Mouse (Mus musculus): ENCODE measurements around the gene Igsf21. TPM values are rescaled to one million over a fixed set of nuclear protein-coding genes. Genes with fewer than 3 reads are reported as not detected.

Igsf21 gene
- polyA plus RNA-seq, 1 experiment from 2014 or later = 0.07 TPM

DNA sequence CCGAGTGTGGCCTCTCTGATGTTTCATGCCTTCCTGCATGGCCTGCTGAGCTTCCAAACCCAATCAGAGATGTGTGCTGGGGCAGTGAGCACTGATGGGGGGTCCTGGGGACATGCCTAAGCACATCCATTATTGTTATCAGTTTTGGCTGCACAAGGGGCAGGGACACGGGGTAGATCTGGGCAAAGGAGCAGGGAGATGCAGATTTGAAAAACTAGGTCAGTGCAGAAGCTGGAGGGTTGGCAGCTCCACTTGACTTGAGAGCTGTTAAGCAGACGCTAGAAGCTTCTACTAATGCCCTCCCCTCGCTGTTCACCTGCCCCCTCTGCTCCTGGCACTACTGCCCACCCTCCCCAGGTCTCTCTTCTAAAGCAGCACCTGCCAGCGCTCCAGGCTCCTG, 20.5 kb upstream of the Igsf21 start:
- no peaks in the 10 kb centered on the region for H3K27me3 ChIP-seq (ENCODE audit: control insufficient read depth, insufficient read depth, low read length)
- WGBS = 78% methylated on average over 5 of the region's 5 CpGs
- no peaks in the 10 kb centered on the region for H3K9me3 ChIP-seq (ENCODE audit: control insufficient read depth, low read length)
- no peak overlapping the region for H3K4me3 ChIP-seq (ENCODE audit: low read depth, low read length)
- DNase-seq (ENCODE audit: low spot score) = no peak
- H3K4me2 ChIP-seq (ENCODE audit: low read depth, severe bottlenecking) = no peak overlapping the region
- no peak overlapping the region for H3K9ac ChIP-seq (ENCODE audit: low read length)
- no peaks in the 10 kb centered on the region for H3K36me3 ChIP-seq (ENCODE audit: control insufficient read depth, insufficient read depth, low read length)
- ATAC-seq (ENCODE audit: insufficient number of reproducible peaks, low FRiP score, low TSS enrichment, low read depth) = no peak
- H3K4me1 ChIP-seq (ENCODE audit: control insufficient read depth, insufficient read depth, low read length) = no peaks in the 10 kb centered on the region
- H3K27ac ChIP-seq (replicated peaks; ENCODE audit: low read depth, low read length) = no peak overlapping the region

DNA sequence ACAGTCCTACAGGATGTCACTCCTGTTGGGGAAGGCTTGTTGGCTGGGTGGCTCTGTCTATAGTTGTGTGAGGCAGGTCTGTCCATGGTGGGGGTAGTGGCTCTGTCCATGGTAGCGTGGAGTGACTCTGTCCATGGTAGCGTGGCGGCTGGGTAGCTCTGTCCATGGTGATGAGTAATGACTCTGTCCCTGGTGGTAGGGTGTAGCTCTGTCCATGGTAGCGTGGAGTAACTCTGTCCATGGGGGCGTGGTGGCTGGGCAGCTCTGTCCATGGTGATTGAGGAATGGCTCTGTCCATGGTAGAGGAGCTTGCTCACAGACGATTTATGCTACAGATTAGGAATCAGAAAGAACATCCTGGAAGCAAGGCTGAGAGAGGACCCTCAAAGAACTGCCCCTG, 12.4 kb upstream of the Igsf21 start:
- H3K27ac ChIP-seq (replicated peaks; ENCODE audit: low read depth, low read length) = no peak overlapping the region
- DNase-seq (ENCODE audit: low spot score) (peak; percentile 90), ATAC-seq (ENCODE audit: insufficient number of reproducible peaks, low FRiP score, low TSS enrichment, low read depth) (peak; percentile 83)
- H3K36me3 ChIP-seq (ENCODE audit: control insufficient read depth, insufficient read depth, low read length) = no peaks in the 10 kb centered on the region
- no peaks in the 10 kb centered on the region for H3K4me1 ChIP-seq (ENCODE audit: control insufficient read depth, insufficient read depth, low read length)
- no peak overlapping the region for H3K9ac ChIP-seq (ENCODE audit: low read length)
- 7% methylated on average over 6 of the region's 6 CpGs for WGBS
- no peak overlapping the region for H3K4me2 ChIP-seq (ENCODE audit: low read depth, severe bottlenecking)
- no peak overlapping the region for H3K4me3 ChIP-seq (ENCODE audit: low read depth, low read length)
- no peaks in the 10 kb centered on the region for H3K9me3 ChIP-seq (ENCODE audit: control insufficient read depth, low read length)
- H3K27me3 ChIP-seq (ENCODE audit: control insufficient read depth, insufficient read depth, low read length) = no peaks in the 10 kb centered on the region

DNA sequence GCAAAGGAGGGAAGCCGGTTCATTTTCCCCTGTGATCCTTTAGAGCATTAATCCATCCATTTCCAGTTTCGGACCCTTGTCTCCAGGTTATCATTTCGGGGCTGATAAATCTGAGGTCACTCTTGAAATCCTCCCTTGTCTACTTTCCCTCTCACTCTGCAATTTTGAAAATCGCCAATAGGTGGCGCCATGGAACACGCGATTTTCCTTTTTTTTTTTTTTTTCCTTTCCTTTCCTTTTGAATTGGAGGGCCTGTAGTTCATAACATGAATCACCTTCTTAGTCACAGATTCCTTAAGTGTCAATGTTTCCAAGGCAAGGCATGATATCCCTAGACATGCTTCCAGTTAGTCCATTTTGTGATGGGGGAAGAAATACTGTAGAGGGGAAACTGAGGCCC, 5.8 kb upstream of the Igsf21 start:
- DNase-seq (ENCODE audit: low spot score) (peak; percentile 51), ATAC-seq (ENCODE audit: insufficient number of reproducible peaks, low FRiP score, low TSS enrichment, low read depth) (no peak)
- peaks cover 27% of the 10 kb centered on the region for H3K27me3 ChIP-seq (ENCODE audit: control insufficient read depth, insufficient read depth, low read length)
- no peaks in the 10 kb centered on the region for H3K9me3 ChIP-seq (ENCODE audit: control insufficient read depth, low read length)
- H3K9ac ChIP-seq (ENCODE audit: low read length) = no peak overlapping the region
- no peak overlapping the region for H3K4me3 ChIP-seq (ENCODE audit: low read depth, low read length)
- H3K4me2 ChIP-seq (ENCODE audit: low read depth, severe bottlenecking) = no peak overlapping the region
- H3K4me1 ChIP-seq (ENCODE audit: control insufficient read depth, insufficient read depth, low read length) = no peaks in the 10 kb centered on the region
- H3K27ac ChIP-seq (replicated peaks; ENCODE audit: low read depth, low read length) = no peak overlapping the region
- no peaks in the 10 kb centered on the region for H3K36me3 ChIP-seq (ENCODE audit: control insufficient read depth, insufficient read depth, low read length)
- 14% methylated on average over 7 of the region's 7 CpGs for WGBS

DNA sequence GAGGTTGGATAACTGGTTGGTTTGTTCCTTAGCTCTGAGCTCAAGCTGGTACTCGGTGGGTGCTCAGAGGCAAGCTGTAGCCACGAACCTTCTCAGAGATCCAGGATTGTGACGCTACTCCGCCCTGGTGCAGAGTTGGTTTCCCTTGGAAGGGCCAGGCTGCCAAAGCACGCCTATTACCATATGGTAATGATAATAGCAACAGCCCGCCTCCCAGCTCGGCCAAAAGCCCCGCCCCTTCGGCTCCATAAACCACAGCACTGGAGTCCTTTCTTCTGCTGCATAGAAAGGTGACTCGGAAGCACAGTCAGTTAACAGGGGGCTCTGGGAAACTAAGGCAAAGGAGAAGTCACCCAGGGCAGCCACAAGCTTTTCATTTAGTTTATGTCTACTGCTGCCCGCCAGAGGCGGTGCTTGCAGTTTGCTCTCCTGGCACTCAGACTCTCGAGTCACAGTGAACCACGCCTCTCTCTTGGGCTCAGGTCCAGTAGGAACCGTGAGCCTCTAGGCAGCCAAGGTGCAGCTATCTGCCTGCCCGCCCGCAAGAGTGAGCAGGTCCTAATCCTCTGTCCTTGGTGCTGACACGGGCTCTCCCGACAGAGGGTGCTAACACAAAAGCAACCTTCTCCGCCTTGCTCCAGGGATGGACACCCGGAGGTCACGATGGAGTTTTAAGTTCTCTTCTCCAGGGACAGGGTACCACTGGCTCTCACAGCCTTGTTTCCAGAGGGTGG, 2.6 kb upstream of the Igsf21 start:
- H3K4me3 ChIP-seq (ENCODE audit: low read depth, low read length) = no peak overlapping the region

DNA sequence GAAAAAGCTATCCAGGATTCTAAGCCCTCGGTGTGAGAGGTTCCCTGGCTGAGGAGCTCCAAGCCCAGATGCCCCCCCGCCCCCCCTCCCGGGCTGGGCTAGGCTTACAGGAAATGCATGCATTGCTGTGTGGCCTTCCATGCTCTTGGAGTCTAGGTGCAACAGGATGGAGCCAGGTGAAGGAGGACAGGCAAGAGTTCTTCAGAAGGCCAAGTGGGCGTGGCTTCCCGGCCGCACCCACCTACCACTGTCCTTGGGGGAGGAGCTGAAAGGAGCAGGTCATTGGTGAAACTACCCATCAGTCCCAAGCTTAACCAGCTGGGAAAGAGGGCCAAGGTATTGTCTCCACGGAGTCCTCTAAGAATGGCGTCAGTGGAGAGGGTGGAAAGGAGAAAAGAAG, 1.8 kb upstream of the Igsf21 start:
- peaks cover 67% of the 10 kb centered on the region for H3K27me3 ChIP-seq (ENCODE audit: control insufficient read depth, insufficient read depth, low read length)
- no peak overlapping the region for H3K9ac ChIP-seq (ENCODE audit: low read length)
- H3K9me3 ChIP-seq (ENCODE audit: control insufficient read depth, low read length) = no peaks in the 10 kb centered on the region
- H3K36me3 ChIP-seq (ENCODE audit: control insufficient read depth, insufficient read depth, low read length) = no peaks in the 10 kb centered on the region
- peaks cover 6% of the 10 kb centered on the region; the same call in 1 of the 2 replicates for H3K4me1 ChIP-seq (ENCODE audit: control insufficient read depth, insufficient read depth, low read length)
- 4% methylated on average over 8 of the region's 8 CpGs for WGBS
- H3K27ac ChIP-seq (replicated peaks; ENCODE audit: low read depth, low read length) = no peak overlapping the region
- ATAC-seq (ENCODE audit: insufficient number of reproducible peaks, low FRiP score, low TSS enrichment, low read depth) (no peak), DNase-seq (ENCODE audit: low spot score) (no peak)
- H3K4me3 ChIP-seq (ENCODE audit: low read depth, low read length) = no peak overlapping the region
- H3K4me2 ChIP-seq (ENCODE audit: low read depth, severe bottlenecking) = no peak overlapping the region

More for the DNA sequence above, 2.6 kb upstream of the Igsf21 start:
- H3K27me3 ChIP-seq (ENCODE audit: control insufficient read depth, insufficient read depth, low read length) = peaks cover 59% of the 10 kb centered on the region
- ATAC-seq (ENCODE audit: insufficient number of reproducible peaks, low FRiP score, low TSS enrichment, low read depth) = no peak
- no peaks in the 10 kb centered on the region for H3K9me3 ChIP-seq (ENCODE audit: control insufficient read depth, low read length)
- no peak overlapping the region for H3K4me2 ChIP-seq (ENCODE audit: low read depth, severe bottlenecking)
- no peaks in the 10 kb centered on the region for H3K36me3 ChIP-seq (ENCODE audit: control insufficient read depth, insufficient read depth, low read length)
- peak; percentile 76 for DNase-seq (ENCODE audit: low spot score)
- WGBS = 6% methylated on average over 22 of the region's 22 CpGs
- no peak overlapping the region for H3K9ac ChIP-seq (ENCODE audit: low read length)
- peaks cover 6% of the 10 kb centered on the region; the same call in 1 of the 2 replicates for H3K4me1 ChIP-seq (ENCODE audit: control insufficient read depth, insufficient read depth, low read length)
- H3K27ac ChIP-seq (replicated peaks; ENCODE audit: low read depth, low read length) = no peak overlapping the region

DNA sequence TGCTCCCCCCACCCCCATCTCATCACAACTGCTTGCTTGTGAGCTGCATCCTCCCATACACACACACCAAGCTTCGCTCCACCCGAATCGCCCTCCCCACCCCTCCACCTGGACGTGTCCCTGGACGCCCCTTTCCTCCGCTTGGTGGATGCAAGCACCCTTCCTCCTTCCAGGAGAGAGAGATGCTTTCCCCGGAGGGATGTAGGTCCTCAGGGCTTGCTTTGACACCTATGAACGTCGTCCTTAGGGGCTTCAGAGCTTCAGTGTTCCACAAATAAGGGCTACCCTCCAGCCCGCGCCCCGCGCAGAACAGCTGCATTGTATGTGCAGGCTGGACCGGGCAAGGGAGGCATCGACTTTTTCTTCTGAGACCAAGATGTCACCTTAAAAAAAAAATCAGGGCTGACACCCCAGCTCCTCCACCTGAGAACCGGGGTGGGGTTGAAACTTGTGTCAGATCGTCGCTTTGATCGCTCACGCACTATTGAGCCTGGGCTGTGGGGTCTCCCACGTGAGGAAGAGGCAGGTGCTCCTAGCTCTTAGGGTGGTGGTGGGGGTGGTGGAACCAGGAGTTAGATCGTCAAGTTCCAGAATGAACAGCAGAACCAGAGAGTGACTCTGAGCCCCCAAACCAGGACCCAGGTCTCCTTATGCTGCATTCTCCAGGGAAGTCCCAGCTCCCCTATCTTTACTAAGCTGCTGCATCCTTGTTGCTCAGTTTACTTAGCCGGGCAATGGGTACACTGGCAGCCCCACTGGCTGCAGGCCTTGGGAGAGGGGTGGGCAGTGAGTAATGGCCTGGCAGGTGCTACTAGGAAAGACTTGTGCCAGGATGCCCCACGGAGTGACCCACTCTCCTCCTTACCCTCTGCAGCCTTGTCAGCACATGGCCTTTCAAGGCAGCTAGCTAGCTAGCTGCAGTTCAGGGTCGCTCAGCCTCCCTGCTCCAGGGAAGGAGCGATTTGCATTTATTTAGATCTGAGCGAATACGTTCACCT, 721 bp upstream of the Igsf21 start:
- no peaks in the 10 kb centered on the region for H3K9me3 ChIP-seq (ENCODE audit: control insufficient read depth, low read length)
- WGBS = 14% methylated on average over 28 of the region's 28 CpGs

DNA sequence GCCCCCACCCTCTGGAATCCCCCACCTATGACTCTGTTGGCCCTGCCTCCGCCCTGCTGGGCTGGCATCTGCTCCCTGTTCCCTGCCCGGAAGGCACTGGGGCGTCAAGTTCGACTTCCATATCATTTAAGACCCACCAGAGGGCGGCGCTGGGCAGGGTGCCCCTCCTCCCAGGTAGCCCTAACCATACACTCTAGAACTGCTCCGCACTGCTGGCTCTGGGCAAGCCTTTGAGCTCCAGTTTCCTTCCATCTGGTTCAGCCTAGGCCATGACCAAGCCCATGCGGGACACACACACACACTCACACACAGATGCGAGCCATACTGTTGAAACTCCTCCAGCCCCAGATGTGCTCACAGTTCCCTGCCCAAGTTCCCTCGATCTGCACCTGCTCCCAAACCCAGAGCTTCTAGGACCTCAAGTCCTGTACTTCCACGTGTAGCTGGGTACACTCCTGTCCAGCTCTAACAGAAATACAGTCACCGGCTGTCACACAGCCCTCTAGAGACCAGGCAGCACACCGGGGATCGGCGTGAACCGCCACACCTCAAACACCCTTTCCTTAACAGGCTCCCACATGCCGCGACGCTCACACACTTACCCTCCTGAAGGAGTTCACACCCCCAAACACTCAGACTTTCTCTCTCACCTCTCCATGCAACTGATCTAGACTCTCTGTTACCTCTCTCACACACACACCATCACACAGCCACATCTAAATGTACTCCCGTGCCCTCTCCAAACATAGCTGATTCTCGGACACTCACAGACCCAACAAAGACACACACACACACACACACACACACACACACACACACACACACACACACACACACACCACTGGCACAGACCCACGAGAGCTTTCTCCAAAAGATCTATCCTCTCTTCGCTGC, 1.1 kb downstream of the Igsf21 start:
- H3K9me3 ChIP-seq (ENCODE audit: control insufficient read depth, low read length) = no peaks in the 10 kb centered on the region
- peak overlapping the region; percentile 50; the same call in 1 of the 2 replicates for H3K4me2 ChIP-seq (ENCODE audit: low read depth, severe bottlenecking)
- DNase-seq (ENCODE audit: low spot score) (peak; percentile 42), ATAC-seq (ENCODE audit: insufficient number of reproducible peaks, low FRiP score, low TSS enrichment, low read depth) (no peak)
- H3K9ac ChIP-seq (ENCODE audit: low read length) = no peak overlapping the region
- no peak overlapping the region for H3K27ac ChIP-seq (replicated peaks; ENCODE audit: low read depth, low read length)
- peaks cover 78% of the 10 kb centered on the region for H3K27me3 ChIP-seq (ENCODE audit: control insufficient read depth, insufficient read depth, low read length)
- 3% methylated on average over 22 of the region's 23 CpGs for WGBS
- peak overlapping the region; percentile 15; the same call in 1 of the 2 replicates for H3K4me3 ChIP-seq (ENCODE audit: low read depth, low read length)
- H3K4me1 ChIP-seq (ENCODE audit: control insufficient read depth, insufficient read depth, low read length) = peaks cover 6% of the 10 kb centered on the region; the same call in 1 of the 2 replicates
- H3K36me3 ChIP-seq (ENCODE audit: control insufficient read depth, insufficient read depth, low read length) = no peaks in the 10 kb centered on the region

More for the DNA sequence above, 721 bp upstream of the Igsf21 start:
- Histone ChIP-seq H3K4me1 (ENCODE audit: control insufficient read depth, insufficient read depth, low read length) (peaks cover 6% of the 10 kb centered on the region; the same call in 1 of the 2 replicates), H3K27ac (replicated peaks; ENCODE audit: low read depth, low read length) (no peak overlapping the region), H3K27me3 (ENCODE audit: control insufficient read depth, insufficient read depth, low read length) (peaks cover 78% of the 10 kb centered on the region), H3K36me3 (ENCODE audit: control insufficient read depth, insufficient read depth, low read length) (no peaks in the 10 kb centered on the region), H3K4me2 (ENCODE audit: low read depth, severe bottlenecking) (peak overlapping the region; percentile 50), H3K4me3 (ENCODE audit: low read depth, low read length) (peak overlapping the region; percentile 15; the same call in 1 of the 2 replicates), H3K9ac (ENCODE audit: low read length) (no peak overlapping the region)
- DNase-seq (ENCODE audit: low spot score) (peak; percentile 23), ATAC-seq (ENCODE audit: insufficient number of reproducible peaks, low FRiP score, low TSS enrichment, low read depth) (no peak)

Data from limb, embryonic 11.5 days (tissue).